Mouse (Mus musculus) midbrain, embryonic 14.5 days (tissue): ENCODE data around the gene Hcar2. TPM values are rescaled to one million over a fixed set of nuclear protein-coding genes. Genes with fewer than 3 reads are reported as not detected.

Experiments
- ATAC-seq: fragments of 200-750 bp; cut with Nextera tagmentation; 2 replicates; pipeline ENCODE4 v1.8.0; 2017; ENCODE audit warnings: moderate number of reproducible peaks, moderate library complexity; ENCODE audit not compliant: low FRiP score, low TSS enrichment
- DNase-seq: peaks from one replicate; pipeline ENCODE4 v3.0.0-alpha.2; 2015
- H3K27ac ChIP-seq: fragments of 300-500 bp; sonication (generic); replicated peaks from 2 replicates; pipeline ENCODE4 v1.5.1; 2014; ENCODE audit warnings: mild to moderate bottlenecking, low read depth, low read length, moderate library complexity
- H3K27me3 ChIP-seq: fragments of 300-500 bp; sonication (generic); 2 replicates; pipeline ENCODE4 v1.6.1; 2014; ENCODE audit warnings: low read length, control low read depth, mixed read lengths; ENCODE audit not compliant: control insufficient read depth, insufficient read depth
- H3K36me3 ChIP-seq: fragments of 300-500 bp; sonication (generic); 2 replicates; pipeline ENCODE4 v1.6.1; 2014; ENCODE audit warnings: low read length, control low read depth; ENCODE audit not compliant: control insufficient read depth, insufficient read depth
- H3K4me1 ChIP-seq: fragments of 300-500 bp; sonication (generic); 2 replicates; pipeline ENCODE4 v1.6.1; 2014; ENCODE audit warnings: mild to moderate bottlenecking, antibody characterized with exemption, low read length, control low read depth; ENCODE audit not compliant: control insufficient read depth, insufficient read depth
- H3K4me2 ChIP-seq: fragments of 300-500 bp; sonication (generic); 2 replicates; pipeline ENCODE4 v1.6.1; 2014; ENCODE audit warnings: mild to moderate bottlenecking, low read length, moderate library complexity
- H3K4me3 ChIP-seq: fragments of 300-500 bp; sonication (generic); replicated peaks from 2 replicates; pipeline ENCODE4 v1.5.1; 2014; ENCODE audit warnings: low read depth, low read length
- H3K9ac ChIP-seq: fragments of 300-500 bp; sonication (generic); replicated peaks from 2 replicates; pipeline ENCODE4 v1.6.1; 2014; ENCODE audit warnings: mild to moderate bottlenecking, low read length, moderate library complexity
- H3K9me3 ChIP-seq: fragments of 300-500 bp; sonication (generic); 2 replicates; pipeline ENCODE4 v1.6.1; 2016; ENCODE audit warnings: low read length, control low read depth, mixed read lengths; ENCODE audit not compliant: control insufficient read depth
- WGBS: fragments of 180-500 bp; shearing (Covaris S2); extraction: QIAGEN DNeasy Blood & Tissue Kit; methylation state at CpG from one replicate; pipeline ENCODE4 v1.1.7; 2014; 5-methylcytosine and 5-hydroxymethylcytosine counted together
- polyA plus RNA-seq: library from polyadenylated mRNA; unstranded; fragments of >200 nt; fragmentation: Nextera tagmentation; extraction: Ambion mirVana; gene quantifications from 2 replicates; pipeline ENCODE4 v1.2.1, GENCODE M21; 2014

Hcar2 gene
- polyA plus RNA-seq, 1 experiment from 2014 or later: 0.11 TPM

- Histone ChIP-seq H3K36me3 (no peaks in the 10 kb centered on the region), H3K9me3 (no peaks in the 10 kb centered on the region), H3K27ac (no peak overlapping the region), H3K4me3 (no peak overlapping the region), H3K27me3 (no peaks in the 10 kb centered on the region), H3K4me1 (no peaks in the 10 kb centered on the region), H3K9ac (no peak overlapping the region), H3K4me2 (no peak overlapping the region)
- ATAC-seq (no peak), DNase-seq (peak; percentile 24)
- 83% methylated on average over 6 of the region's 6 CpGs for WGBS
Measured at GRCm38 (mm10) chr5:123827659-123828091, 37.6 kb downstream of the Hcar2 start.

DNA sequence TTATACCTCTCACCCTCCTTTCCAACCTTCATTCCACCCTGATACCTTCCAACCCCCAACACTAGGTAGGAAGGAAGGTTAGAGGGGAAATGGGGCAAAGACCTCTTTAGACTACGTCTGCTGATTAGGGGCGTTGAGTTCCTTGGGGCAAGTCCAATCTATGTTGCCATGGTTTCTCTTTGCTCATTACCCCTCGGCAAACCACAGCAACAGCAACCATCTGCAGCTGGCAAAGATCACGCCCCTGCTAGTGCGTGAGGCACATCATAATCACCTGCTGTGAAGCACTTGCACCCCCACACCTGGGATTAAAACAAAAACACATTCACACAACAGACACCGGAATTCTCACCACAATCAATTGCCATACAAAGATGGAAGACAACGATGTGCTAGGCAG is 42.6 kb downstream of the Hcar2 start:
- no peak overlapping the region for H3K9ac ChIP-seq
- ATAC-seq (no peak), DNase-seq (peak; percentile 9)
- H3K27me3 ChIP-seq: no peaks in the 10 kb centered on the region
- H3K4me2 ChIP-seq: no peak overlapping the region
- no peaks in the 10 kb centered on the region for H3K36me3 ChIP-seq
- H3K4me3 ChIP-seq: no peak overlapping the region
- H3K4me1 ChIP-seq: no peaks in the 10 kb centered on the region
- H3K9me3 ChIP-seq: no peaks in the 10 kb centered on the region
- H3K27ac ChIP-seq: peak overlapping the region; percentile 52; the same call in 1 of the 2 replicates
- 60% methylated on average over 7 of the region's 7 CpGs for WGBS

DNA sequence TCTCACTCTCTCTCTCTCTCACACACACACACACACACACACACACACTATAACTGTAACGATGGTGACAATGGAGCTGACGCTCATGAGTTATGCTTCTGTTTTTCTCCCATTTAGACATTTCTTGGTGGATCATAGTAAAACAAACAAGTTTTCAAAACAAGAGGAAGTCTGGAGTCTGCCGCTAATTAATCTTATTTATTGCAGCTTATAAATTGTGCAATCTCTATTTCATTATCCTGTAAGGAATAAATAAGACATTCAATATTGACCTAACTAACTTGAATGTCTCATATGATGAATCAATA is 44.1 kb downstream of the Hcar2 start:
- DNase-seq (no peak), ATAC-seq (no peak)
- Histone ChIP-seq H3K27ac (no peak overlapping the region), H3K36me3 (no peaks in the 10 kb centered on the region), H3K9ac (no peak overlapping the region), H3K4me2 (no peak overlapping the region), H3K4me3 (no peak overlapping the region), H3K4me1 (no peaks in the 10 kb centered on the region), H3K9me3 (no peaks in the 10 kb centered on the region), H3K27me3 (no peaks in the 10 kb centered on the region)
- 98% methylated on average over 3 of the region's 3 CpGs for WGBS

GRCm38 (mm10) chr5:123820501-123821263 is 44.6 kb downstream of the Hcar2 start:
- no peak for DNase-seq
- ATAC-seq: no peak
- no peak overlapping the region for H3K9ac ChIP-seq
- H3K36me3 ChIP-seq: no peaks in the 10 kb centered on the region
- no peak overlapping the region for H3K27ac ChIP-seq
- H3K4me1 ChIP-seq: no peaks in the 10 kb centered on the region
- H3K9me3 ChIP-seq: no peaks in the 10 kb centered on the region
- no peaks in the 10 kb centered on the region for H3K27me3 ChIP-seq
- WGBS: 88% methylated on average over 9 of the region's 9 CpGs
- H3K4me3 ChIP-seq: no peak overlapping the region
- H3K4me2 ChIP-seq: no peak overlapping the region

DNA sequence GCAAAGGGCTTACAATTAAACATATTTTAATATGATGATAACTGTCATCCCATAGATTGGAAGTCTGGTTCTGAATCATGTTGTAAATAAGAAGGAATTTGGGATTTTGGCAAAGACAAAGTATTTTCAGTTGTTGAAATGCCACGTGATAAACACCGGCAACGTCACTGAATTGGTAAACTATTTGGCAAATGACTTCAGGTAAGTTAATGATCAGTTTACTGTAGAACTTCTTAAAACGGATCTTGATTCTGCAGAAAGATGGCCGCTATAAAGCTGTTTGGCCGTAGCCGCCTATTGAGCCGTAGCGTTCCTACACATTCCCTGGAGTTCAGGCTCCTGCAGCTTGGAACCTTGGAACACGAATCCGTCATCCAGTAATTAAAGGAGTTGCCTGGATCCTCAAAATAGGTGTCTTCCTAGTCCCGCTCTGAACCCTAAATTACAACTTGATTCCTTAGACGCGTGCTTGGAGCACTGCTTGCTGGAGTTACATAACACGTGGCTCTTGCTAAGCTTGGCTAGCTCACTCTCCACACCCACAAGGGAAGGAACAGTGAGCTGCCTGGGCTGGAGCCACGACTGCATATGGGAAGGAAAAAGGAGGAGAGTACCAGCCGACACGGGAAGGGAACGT is 46.2 kb downstream of the Hcar2 start:
- DNase-seq: no peak
- Histone ChIP-seq H3K4me3 (no peak overlapping the region), H3K4me2 (no peak overlapping the region), H3K4me1 (no peaks in the 10 kb centered on the region), H3K36me3 (peaks cover 3% of the 10 kb centered on the region; the same call in 1 of the 2 replicates), H3K9ac (no peak overlapping the region), H3K27me3 (no peaks in the 10 kb centered on the region), H3K27ac (no peak overlapping the region), H3K9me3 (no peaks in the 10 kb centered on the region)
- no peak for ATAC-seq
- 95% methylated on average over 19 of the region's 19 CpGs for WGBS

- no peaks in the 10 kb centered on the region for H3K9me3 ChIP-seq
- H3K9ac ChIP-seq: no peak overlapping the region
- no peak for DNase-seq
- no peak overlapping the region for H3K27ac ChIP-seq
- H3K4me3 ChIP-seq: no peak overlapping the region
- no peak overlapping the region for H3K4me2 ChIP-seq
- WGBS: 89% methylated on average over 7 of the region's 7 CpGs
- H3K4me1 ChIP-seq: no peaks in the 10 kb centered on the region
- H3K27me3 ChIP-seq: no peaks in the 10 kb centered on the region
- H3K36me3 ChIP-seq: peaks cover 3% of the 10 kb centered on the region; the same call in 1 of the 2 replicates
- ATAC-seq: no peak
Measured at GRCm38 (mm10) chr5:123816891-123817290, 48.4 kb downstream of the Hcar2 start.

Other genes with a start within 250 kb of the Hcar2 start
- 73.0 and 75.1 TPM in 2 replicates for gene Clip1, start 180.9 kb downstream of the Hcar2 start, polyA plus RNA-seq
- 56.5 and 80.0 TPM in 2 replicates for gene Zcchc8, start 144.4 kb downstream of the Hcar2 start, polyA plus RNA-seq
- 137 and 138 TPM in 2 replicates for gene Rsrc2, start 116.1 kb downstream of the Hcar2 start, polyA plus RNA-seq
- 4.0 and 5.6 TPM in 2 replicates for gene Kntc1, start 115.8 kb downstream of the Hcar2 start, polyA plus RNA-seq
- 0.08 and 0.41 TPM in 2 replicates for gene Hcar1, start 14.5 kb upstream of the Hcar2 start, polyA plus RNA-seq
- 118 and 132 TPM in 2 replicates for gene Denr, start 41.7 kb upstream of the Hcar2 start, polyA plus RNA-seq
- gene Gm43518, start 61.9 kb upstream of the Hcar2 start, polyA plus RNA-seq: 2.0 and 2.3 TPM in 2 replicates
- 4.3 and 4.6 TPM in 2 replicates for gene Ccdc62, start 65.2 kb upstream of the Hcar2 start, polyA plus RNA-seq
- gene Hip1r, start 108.1 kb upstream of the Hcar2 start, polyA plus RNA-seq: 22.5 and 24.7 TPM in 2 replicates
- 58.0 and 72.4 TPM in 2 replicates for gene Vps37b, start 166.8 kb upstream of the Hcar2 start, polyA plus RNA-seq
- 10.9 and 11.6 TPM in 2 replicates for gene Abcb9, start 230.3 kb upstream of the Hcar2 start, polyA plus RNA-seq
- 19.7 and 20.7 TPM in 2 replicates for gene Ogfod2, start 246.8 kb upstream of the Hcar2 start, polyA plus RNA-seq